Mouse (Mus musculus) naive thymus-derived CD4-positive, alpha-beta T cell, adult 2 months (primary cell): Measurements from ENCODE around the gene Gcsam.

Experiments used
- DNase-seq: peaks from one replicate; pipeline ENCODE4 v3.0.0-alpha.2; 2011; ENCODE audit warnings: low read depth

Gcsam gene

GRCm38 (mm10) chr16:45610267-45610666 is at the start of gene Gcsam:
Gene Gcsam (plus strand): TSS chr16:45610380.
- no peak for DNase-seq

GRCm38 (mm10) chr16:45561747-45562146 is 48.4 kb upstream of the Gcsam start:
- no peak for DNase-seq

GRCm38 (mm10) chr16:45572307-45572706 is 37.9 kb upstream of the Gcsam start:
- no peak for DNase-seq

- peak; percentile 3 for DNase-seq
Measured at GRCm38 (mm10) chr16:45579883-45580282, 30.3 kb upstream of the Gcsam start.

- peak; percentile 18 for DNase-seq
Measured at GRCm38 (mm10) chr16:45582512-45582911, 27.7 kb upstream of the Gcsam start.

- DNase-seq: no peak
Measured at GRCm38 (mm10) chr16:45593656-45594055, 16.5 kb upstream of the Gcsam start.

GRCm38 (mm10) chr16:45595494-45595893 is 14.7 kb upstream of the Gcsam start:
- DNase-seq: no peak

- DNase-seq: no peak
Measured at GRCm38 (mm10) chr16:45608481-45608954, 1.7 kb upstream of the Gcsam start.

- peak; percentile 51 for DNase-seq
Measured at GRCm38 (mm10) chr16:45609300-45609699, 880 bp upstream of the Gcsam start.

- DNase-seq: no peak
Measured at GRCm38 (mm10) chr16:45613247-45613646, 3.1 kb downstream of the Gcsam start.

GRCm38 (mm10) chr16:45615944-45616343 is 5.8 kb downstream of the Gcsam start:
- no peak for DNase-seq

GRCm38 (mm10) chr16:45619751-45620375 is 9.7 kb downstream of the Gcsam start:
- DNase-seq: no peak

- DNase-seq: no peak
Measured at GRCm38 (mm10) chr16:45623230-45623629, 13.1 kb downstream of the Gcsam start.

GRCm38 (mm10) chr16:45624791-45625190 is 14.6 kb downstream of the Gcsam start:
- peak; percentile 8 for DNase-seq

- peak; percentile 5 for DNase-seq
Measured at GRCm38 (mm10) chr16:45625342-45625741, 15.2 kb downstream of the Gcsam start.

GRCm38 (mm10) chr16:45629497-45630105 is 19.4 kb downstream of the Gcsam start:
- DNase-seq: no peak

- DNase-seq: peak; percentile 76
Measured at GRCm38 (mm10) chr16:45630347-45630960, 20.3 kb downstream of the Gcsam start.

GRCm38 (mm10) chr16:45632420-45632819 is 22.2 kb downstream of the Gcsam start:
- no peak for DNase-seq

- no peak for DNase-seq
Measured at GRCm38 (mm10) chr16:45635826-45636225, 25.6 kb downstream of the Gcsam start.

- DNase-seq: no peak
Measured at GRCm38 (mm10) chr16:45640070-45640762, 30.0 kb downstream of the Gcsam start.

GRCm38 (mm10) chr16:45641301-45641700 is 31.1 kb downstream of the Gcsam start:
- DNase-seq: no peak

- no peak for DNase-seq
Measured at GRCm38 (mm10) chr16:45643944-45644343, 33.8 kb downstream of the Gcsam start.

- no peak for DNase-seq
Measured at GRCm38 (mm10) chr16:45644380-45644779, 34.2 kb downstream of the Gcsam start.
